In genomic region chr13:4110281-4111188, GRCm38 (mm10) we compare ENCODE assay signal across 8 mouse cellular contexts. TPM values are rescaled to one million over a fixed set of nuclear protein-coding genes. Genes with fewer than 3 reads are reported as not detected.
DNase-seq lines count a peak whose midpoint lies in the region; ATAC-seq and TF ChIP-seq lines count a peak whose summit lies in the region.

No protein-coding gene starts in this region.

- H3K27ac ChIP-seq in spleen, adult 2 months (ENCODE audit: insufficient read depth, low read length): no peak overlapping the region

- peak; percentile 97 for ATAC-seq in megakaryocyte-erythroid progenitor cell, adult 5-6 weeks (replicated peaks; ENCODE audit: low FRiP score, low TSS enrichment, poor library complexity, severe bottlenecking)

- TF ChIP-seq POLR2A in spleen, adult 2 months (IDR thresholded peaks at IDR 0.05; ENCODE audit: low read depth, low read length): no peak

- H3K4me3 ChIP-seq in spleen, adult 2 months (ENCODE audit: extremely low read depth, insufficient read depth, insufficient read length): no peak overlapping the region

- no peaks in the 10 kb centered on the region for H3K36me3 ChIP-seq in spleen, adult 2 months (ENCODE audit: control insufficient read depth, insufficient read depth, low read length)

- peak; percentile 32; the same call in 1 of the 2 replicates for TF ChIP-seq CTCF in spleen, adult 2 months (IDR thresholded peaks at IDR 0.05; ENCODE audit: extremely low read depth, insufficient read depth, insufficient read length, insufficient replicate concordance)

- no peaks in the 10 kb centered on the region for H3K27me3 ChIP-seq in spleen, adult 2 months (ENCODE audit: control insufficient read depth, insufficient read depth, low read length)

- peak in 1 of 2 experiments; percentile 13 for DNase-seq in spleen, adult 2 months (ENCODE audit: low read depth in 1 of 2, low spot score in 2 of 2)
- DNase-seq in spleen, postnatal 36 days (ENCODE audit: low spot score in 2 of 2): no peak
- peak; percentile 42 to 67 for DNase-seq in cerebellum, postnatal 25 days
- DNase-seq in frontal cortex, postnatal 25 days (ENCODE audit: low spot score in 2 of 2): peak; percentile 25 to 50
- DNase-seq in induced T-regulatory cell, adult 2 months (ENCODE audit: low read depth): peak; percentile 49
- peak; percentile 55 to 72 for DNase-seq in left cerebral cortex, adult 18-20 months (ENCODE audit: low spot score in 2 of 2)
- DNase-seq in right cerebral cortex, postnatal 25 days: peak; percentile 42

- no peaks in the 10 kb centered on the region for H3K4me1 ChIP-seq in spleen, adult 2 months (ENCODE audit: control insufficient read depth, insufficient read depth, insufficient read length)

- WGBS in spleen, adult 2 months: 38% methylated on average over 6 of the region's 6 CpGs

RNA-seq across cellular contexts. Expression of gene Akr1c18, which starts 39.9 kb away (rescaled TPM):
- not detected in 2 replicates for polyA plus RNA-seq in spleen, adult 2 months (2012; rRNA removed)
- 1 to 10 TPM in 1 of 2 experiments, under 1 TPM in 1; 0.91 to 1.9 TPM for total RNA-seq in left cerebral cortex, adult 18-20 months (2021)
- not detected in 2 replicates for total RNA-seq in megakaryocyte-erythroid progenitor cell, adult 5-6 weeks (2014; fragmentation: Nextera tagmentation)
- not detected in 2 replicates for total RNA-seq in megakaryocyte-erythroid progenitor cell, adult 5-6 weeks (2017)

Comparison
In these comparisons a context has a peak if more than half of its experiments do, and no peak if none do; other contexts are left out.
1. DNase-seq: peak in cerebellum, postnatal 25 days (2 of 2), frontal cortex, postnatal 25 days (2 of 2), induced T-regulatory cell, adult 2 months (single experiment), left cerebral cortex, adult 18-20 months (2 of 2) and right cerebral cortex, postnatal 25 days (single experiment); none in spleen, postnatal 36 days (0 of 2).